Mouse (Mus musculus): ENCODE results near the gene Zan. TPM values are rescaled to one million over a fixed set of nuclear protein-coding genes. Genes with fewer than 3 reads are reported as not detected.
A peak's percentile ranks its signal among the peaks of the same experiment; 100 is the strongest.

Gene Zan
- polyA plus RNA-seq, 1 experiment, result 0.01 TPM

GRCm38 (mm10) chr5:137349384-137350204 lies 127.3 kb downstream of the Zan start, which contains the start of gene Ephb4:
Gene Ephb4, plus strand, starts transcription at chr5:137350109.
- Histone ChIP-seq H3ac (ENCODE audit: control insufficient read depth, insufficient read length, low read depth) (peak within 1 kb of the TSS; percentile 83), H3K79me3 (ENCODE audit: low read depth) (peaks cover 21% of the 10 kb centered on the region), H3K79me2 (ENCODE audit: control insufficient read depth, insufficient read depth) (peaks cover 45% of the 10 kb centered on the region), H3K4me3 (ENCODE audit: insufficient read depth, poor library complexity, severe bottlenecking) (peak within 1 kb of the TSS; percentile 72), H3K36me3 (ENCODE audit: control insufficient read depth, insufficient read depth) (peaks cover 2% of the 10 kb centered on the region), H3K27me3 (ENCODE audit: control insufficient read depth, insufficient read depth, insufficient read length) (no peaks in the 10 kb centered on the region)
- TF ChIP-seq USF1 (IDR thresholded peaks at IDR 0.05; ENCODE audit: low read depth), result no peak
- TF ChIP-seq CTCF (IDR thresholded peaks at IDR 0.05; ENCODE audit: control insufficient read depth, insufficient read depth, insufficient read length), result no peak
- no peak for TF ChIP-seq CEBPB (IDR thresholded peaks at IDR 0.05; ENCODE audit: low read depth)
- TF ChIP-seq MYOD1 (IDR thresholded peaks at IDR 0.05; ENCODE audit: control insufficient read depth, insufficient read length, low read depth), result no peak
- no peak for TF ChIP-seq FOSL1 (IDR thresholded peaks at IDR 0.05; ENCODE audit: insufficient read depth, low read length, poor library complexity, severe bottlenecking)
- no peak for TF ChIP-seq MYOG (IDR thresholded peaks at IDR 0.05; ENCODE audit: control insufficient read depth, extremely low read depth, insufficient read length)
- TF ChIP-seq MAX (IDR thresholded peaks at IDR 0.05), result no peak

GRCm38 (mm10) chr5:137348482-137349383 lies 128.1 kb downstream of the Zan start:
- Histone ChIP-seq H3K79me2 (ENCODE audit: control insufficient read depth, insufficient read depth) (peaks cover 36% of the 10 kb centered on the region), H3K27me3 (ENCODE audit: control insufficient read depth, insufficient read depth, insufficient read length) (no peaks in the 10 kb centered on the region), H3ac (ENCODE audit: control insufficient read depth, insufficient read length, low read depth) (no peak overlapping the region), H3K79me3 (ENCODE audit: low read depth) (peaks cover 19% of the 10 kb centered on the region), H3K4me3 (ENCODE audit: insufficient read depth, poor library complexity, severe bottlenecking) (peak overlapping the region; percentile 6), H3K36me3 (ENCODE audit: control insufficient read depth, insufficient read depth) (no peaks in the 10 kb centered on the region)
- no peak for TF ChIP-seq USF1 (IDR thresholded peaks at IDR 0.05; ENCODE audit: low read depth)

GRCm38 (mm10) chr5:137347856-137348255 lies 129.0 kb downstream of the Zan start:
- Histone ChIP-seq H3K27me3 (ENCODE audit: control insufficient read depth, insufficient read depth, insufficient read length) (no peaks in the 10 kb centered on the region), H3K79me3 (ENCODE audit: low read depth) (peaks cover 15% of the 10 kb centered on the region), H3ac (ENCODE audit: control insufficient read depth, insufficient read length, low read depth) (no peak overlapping the region), H3K36me3 (ENCODE audit: control insufficient read depth, insufficient read depth) (no peaks in the 10 kb centered on the region), H3K79me2 (ENCODE audit: control insufficient read depth, insufficient read depth) (peaks cover 27% of the 10 kb centered on the region), H3K4me3 (ENCODE audit: insufficient read depth, poor library complexity, severe bottlenecking) (no peak overlapping the region)
- no peak for TF ChIP-seq MYOG (IDR thresholded peaks at IDR 0.05; ENCODE audit: control insufficient read depth, extremely low read depth, insufficient read length)
- no peak for TF ChIP-seq CTCF (IDR thresholded peaks at IDR 0.05; ENCODE audit: control insufficient read depth, insufficient read depth, insufficient read length)
- TF ChIP-seq MYOD1 (IDR thresholded peaks at IDR 0.05; ENCODE audit: control insufficient read depth, insufficient read length, low read depth), result no peak
- TF ChIP-seq FOSL1 (IDR thresholded peaks at IDR 0.05; ENCODE audit: insufficient read depth, low read length, poor library complexity, severe bottlenecking), result no peak
- TF ChIP-seq MAX (IDR thresholded peaks at IDR 0.05), result no peak
- no peak for TF ChIP-seq USF1 (IDR thresholded peaks at IDR 0.05; ENCODE audit: low read depth)
- no peak for TF ChIP-seq CEBPB (IDR thresholded peaks at IDR 0.05; ENCODE audit: low read depth)

GRCm38 (mm10) chr5:137346983-137347382 lies 129.9 kb downstream of the Zan start:
- Histone ChIP-seq H3K79me2 (ENCODE audit: control insufficient read depth, insufficient read depth) (peaks cover 18% of the 10 kb centered on the region), H3K79me3 (ENCODE audit: low read depth) (peaks cover 10% of the 10 kb centered on the region), H3K36me3 (ENCODE audit: control insufficient read depth, insufficient read depth) (no peaks in the 10 kb centered on the region), H3K27me3 (ENCODE audit: control insufficient read depth, insufficient read depth, insufficient read length) (no peaks in the 10 kb centered on the region), H3ac (ENCODE audit: control insufficient read depth, insufficient read length, low read depth) (no peak overlapping the region), H3K4me3 (ENCODE audit: insufficient read depth, poor library complexity, severe bottlenecking) (no peak overlapping the region)
- no peak for TF ChIP-seq MYOG (IDR thresholded peaks at IDR 0.05; ENCODE audit: control insufficient read depth, extremely low read depth, insufficient read length)
- no peak for TF ChIP-seq CEBPB (IDR thresholded peaks at IDR 0.05; ENCODE audit: low read depth)
- TF ChIP-seq FOSL1 (IDR thresholded peaks at IDR 0.05; ENCODE audit: insufficient read depth, low read length, poor library complexity, severe bottlenecking), result no peak

GRCm38 (mm10) chr5:137346388-137346787 lies 130.5 kb downstream of the Zan start:
- TF ChIP-seq CEBPB (IDR thresholded peaks at IDR 0.05; ENCODE audit: low read depth) (no peak), MYOG (IDR thresholded peaks at IDR 0.05; ENCODE audit: control insufficient read depth, extremely low read depth, insufficient read length) (no peak), MAX (IDR thresholded peaks at IDR 0.05) (no peak), USF1 (IDR thresholded peaks at IDR 0.05; ENCODE audit: low read depth) (no peak), CTCF (IDR thresholded peaks at IDR 0.05; ENCODE audit: control insufficient read depth, insufficient read depth, insufficient read length) (no peak), FOSL1 (IDR thresholded peaks at IDR 0.05; ENCODE audit: insufficient read depth, low read length, poor library complexity, severe bottlenecking) (no peak), MYOD1 (IDR thresholded peaks at IDR 0.05; ENCODE audit: control insufficient read depth, insufficient read length, low read depth) (no peak)
- no peaks in the 10 kb centered on the region for H3K36me3 ChIP-seq (ENCODE audit: control insufficient read depth, insufficient read depth)

More at GRCm38 (mm10) chr5:137346388-137346787, 130.5 kb downstream of the Zan start:
- H3K79me2 ChIP-seq (ENCODE audit: control insufficient read depth, insufficient read depth), result peaks cover 12% of the 10 kb centered on the region
- H3K79me3 ChIP-seq (ENCODE audit: low read depth), result peaks cover 8% of the 10 kb centered on the region
- no peaks in the 10 kb centered on the region for H3K27me3 ChIP-seq (ENCODE audit: control insufficient read depth, insufficient read depth, insufficient read length)
- H3ac ChIP-seq (ENCODE audit: control insufficient read depth, insufficient read length, low read depth), result no peak overlapping the region
- H3K4me3 ChIP-seq (ENCODE audit: insufficient read depth, poor library complexity, severe bottlenecking), result no peak overlapping the region
